Mouse (Mus musculus) MEL-GATA-1-ER (cell line): ENCODE measurements around the gene Mtch2.
"Not testable (repeated sequence)": the region's sequence is repeated elsewhere in the genome, so short reads cannot be mapped to it uniquely, and the experiment has no call there.

Source experiments
- DNase-seq: peaks from one replicate; pipeline ENCODE4 v3.0.0-alpha.2; 2012; ENCODE audit warnings: low read depth; ENCODE audit errors: extremely low read depth

Gene Mtch2

GRCm38 (mm10) chr2:90846955-90847680, at the start of gene Mtch2:
Mtch2 (plus strand) TSS chr2:90847155.
- peak; percentile 82 for DNase-seq

- DNase-seq, result no peak
Observed at GRCm38 (mm10) chr2:90808241-90809126, 38.5 kb upstream of the Mtch2 start.

- no peak for DNase-seq
Observed at GRCm38 (mm10) chr2:90810751-90811150, 36.2 kb upstream of the Mtch2 start.

GRCm38 (mm10) chr2:90815266-90815665, 31.7 kb upstream of the Mtch2 start:
- DNase-seq, result no peak

- no peak for DNase-seq
Observed at GRCm38 (mm10) chr2:90816144-90816543, 30.8 kb upstream of the Mtch2 start.

- no peak for DNase-seq
Observed at GRCm38 (mm10) chr2:90818710-90819109, 28.2 kb upstream of the Mtch2 start.

GRCm38 (mm10) chr2:90820894-90821293, 26.1 kb upstream of the Mtch2 start:
- no peak for DNase-seq

- DNase-seq, result no peak
Observed at GRCm38 (mm10) chr2:90822978-90823377, 24.0 kb upstream of the Mtch2 start.

- DNase-seq, result no peak
Observed at GRCm38 (mm10) chr2:90823781-90824180, 23.2 kb upstream of the Mtch2 start.

- not testable (repeated sequence) for DNase-seq
Observed at GRCm38 (mm10) chr2:90824528-90824927, 22.4 kb upstream of the Mtch2 start.

- DNase-seq, result no peak
Observed at GRCm38 (mm10) chr2:90825515-90826172, 21.3 kb upstream of the Mtch2 start.

GRCm38 (mm10) chr2:90828739-90829138, 18.2 kb upstream of the Mtch2 start:
- peak; percentile 49 for DNase-seq

- DNase-seq, result no peak
Observed at GRCm38 (mm10) chr2:90833502-90833901, 13.5 kb upstream of the Mtch2 start.

- no peak for DNase-seq
Observed at GRCm38 (mm10) chr2:90838621-90839020, 8.3 kb upstream of the Mtch2 start.

- DNase-seq, result no peak
Observed at GRCm38 (mm10) chr2:90843666-90844065, 3.3 kb upstream of the Mtch2 start.

- DNase-seq, result no peak
Observed at GRCm38 (mm10) chr2:90844262-90844661, 2.7 kb upstream of the Mtch2 start.

- DNase-seq, result no peak
Observed at GRCm38 (mm10) chr2:90845234-90845633, 1.7 kb upstream of the Mtch2 start.

GRCm38 (mm10) chr2:90846171-90846570, 784 bp upstream of the Mtch2 start:
- DNase-seq, result no peak

- no peak for DNase-seq
Observed at GRCm38 (mm10) chr2:90846597-90846954, 379 bp upstream of the Mtch2 start.

GRCm38 (mm10) chr2:90847681-90848050, 711 bp downstream of the Mtch2 start:
- no peak for DNase-seq

- DNase-seq, result no peak
Observed at GRCm38 (mm10) chr2:90848331-90848730, 1.4 kb downstream of the Mtch2 start.

- DNase-seq, result no peak
Observed at GRCm38 (mm10) chr2:90850401-90850800, 3.4 kb downstream of the Mtch2 start.
